Mouse (Mus musculus): ENCODE results near the gene Dicer1.

DNA sequence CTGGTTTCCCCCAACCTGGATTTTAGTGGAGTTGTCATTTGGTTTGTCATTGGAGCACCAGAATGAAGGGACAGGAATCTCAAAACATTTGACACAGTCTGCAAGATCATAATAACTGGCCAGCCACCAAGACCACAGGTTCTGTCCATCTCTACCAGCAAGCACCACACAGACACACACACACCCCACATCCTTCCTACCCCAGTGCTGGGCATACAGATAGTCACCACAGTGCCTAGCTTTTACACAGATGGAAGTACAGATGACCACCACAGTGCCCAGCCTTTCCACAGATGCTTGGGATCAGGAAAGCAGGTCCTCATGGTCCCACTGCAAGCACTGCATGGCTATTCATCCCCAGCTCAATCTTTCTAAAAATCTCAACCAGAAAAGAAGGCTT, 18.6 kb downstream of the Dicer1 start:
- TF ChIP-seq CTCF (IDR thresholded peaks at IDR 0.05; ENCODE audit: low read depth, low read length) (no peak), POLR2A (IDR thresholded peaks at IDR 0.05; ENCODE audit: borderline replicate concordance, low read depth, low read length) (no peak)
